Mouse (Mus musculus): ENCODE measurements at regions not wholly inside any gene's neighbourhood (a gene's known extent, or its start where the extent isn't known, plus 50 kb on each side); places are given as distances from the start of the nearest gene placed in this dataset.

DNA sequence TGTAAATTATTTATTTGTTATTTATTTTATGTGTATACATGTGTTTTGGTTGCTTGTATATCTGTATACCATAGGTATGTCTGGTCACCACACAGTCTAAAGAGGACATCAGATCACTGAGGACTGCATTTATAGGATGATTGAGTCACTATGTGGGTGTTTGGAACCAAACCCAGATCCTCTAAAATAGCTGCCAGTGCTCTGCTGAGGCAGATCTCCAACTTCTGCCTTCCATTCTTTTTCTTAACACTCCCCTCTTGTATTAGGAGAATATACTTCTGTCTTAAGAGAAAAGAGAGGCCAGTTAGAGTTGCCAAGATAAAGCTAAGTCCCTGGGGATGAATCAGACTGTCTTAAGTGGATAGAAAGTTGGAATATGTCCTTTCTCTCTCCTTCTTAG, 424.2 kb downstream of the Cntn6 start:
- ATAC-seq (ENCODE audit: low read depth): no peak
- no peak overlapping the region for H3K27ac ChIP-seq (replicated peaks)
- H3K36me3 ChIP-seq: no peaks in the 10 kb centered on the region

DNA sequence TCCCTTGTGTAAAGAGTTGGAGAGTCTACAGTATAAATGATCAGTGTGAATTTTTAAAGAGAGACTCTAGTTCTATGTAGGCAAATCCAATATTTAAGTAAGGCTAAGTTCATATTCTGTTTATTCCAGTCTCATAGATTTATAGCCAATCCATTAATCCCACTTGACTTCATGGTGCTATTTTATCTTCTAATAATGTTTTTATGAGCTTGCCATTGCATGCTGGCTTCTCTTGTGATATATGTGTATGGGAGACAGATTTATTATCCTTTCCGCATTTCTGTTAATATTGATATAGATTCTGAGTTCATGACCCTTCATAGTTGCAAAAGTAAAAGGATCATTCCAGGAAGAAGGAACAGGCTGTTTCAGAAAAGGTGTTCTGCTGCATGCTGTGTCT, 430.0 kb downstream of the Cntn6 start:
- Histone ChIP-seq H3K4me1 (replicated peaks) (no peaks in the 10 kb centered on the region), H3K36me3 (no peaks in the 10 kb centered on the region), H3K27ac (replicated peaks) (no peak overlapping the region), H3K9ac (no peak overlapping the region), H3K9me3 (no peaks in the 10 kb centered on the region), H3K27me3 (no peaks in the 10 kb centered on the region), H3K4me3 (no peak overlapping the region), H3K4me2 (no peak overlapping the region)
- 55% methylated on average over 1 of the region's 1 CpGs for WGBS
- no peak for ATAC-seq (ENCODE audit: low read depth)

More for the DNA sequence above, 424.2 kb downstream of the Cntn6 start:
- H3K9ac ChIP-seq: no peak overlapping the region
- H3K9me3 ChIP-seq: no peaks in the 10 kb centered on the region
- H3K4me3 ChIP-seq: no peak overlapping the region
- no peaks in the 10 kb centered on the region for H3K4me1 ChIP-seq (replicated peaks)
- H3K27me3 ChIP-seq: no peaks in the 10 kb centered on the region
- H3K4me2 ChIP-seq: no peak overlapping the region

DNA sequence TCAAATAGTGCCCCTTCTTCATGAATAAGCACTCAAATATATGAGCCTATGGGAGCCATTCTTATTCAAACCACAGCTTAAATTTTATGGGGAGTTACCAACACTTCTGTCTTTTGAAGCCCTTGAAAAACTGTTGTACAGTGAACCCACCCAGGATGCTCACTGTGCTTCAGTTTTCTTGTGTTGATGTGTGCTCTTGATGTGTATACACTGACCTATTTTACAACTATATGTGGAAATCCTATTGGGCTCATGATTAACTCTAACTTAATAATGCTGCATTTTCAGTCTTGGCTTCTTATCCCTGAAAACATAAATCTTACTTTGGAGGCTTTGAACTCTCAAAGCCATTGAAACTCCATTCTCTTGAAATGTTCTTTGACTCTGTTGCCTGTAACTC, 433.5 kb downstream of the Cntn6 start:
- no peak overlapping the region for H3K4me3 ChIP-seq
- H3K4me1 ChIP-seq (replicated peaks): no peaks in the 10 kb centered on the region
- ATAC-seq (ENCODE audit: low read depth): no peak
- no peak overlapping the region for H3K4me2 ChIP-seq
- no peak overlapping the region for H3K27ac ChIP-seq (replicated peaks)
- no peak overlapping the region for H3K9ac ChIP-seq
- no peaks in the 10 kb centered on the region for H3K36me3 ChIP-seq
- H3K27me3 ChIP-seq: no peaks in the 10 kb centered on the region
- no peaks in the 10 kb centered on the region for H3K9me3 ChIP-seq

DNA sequence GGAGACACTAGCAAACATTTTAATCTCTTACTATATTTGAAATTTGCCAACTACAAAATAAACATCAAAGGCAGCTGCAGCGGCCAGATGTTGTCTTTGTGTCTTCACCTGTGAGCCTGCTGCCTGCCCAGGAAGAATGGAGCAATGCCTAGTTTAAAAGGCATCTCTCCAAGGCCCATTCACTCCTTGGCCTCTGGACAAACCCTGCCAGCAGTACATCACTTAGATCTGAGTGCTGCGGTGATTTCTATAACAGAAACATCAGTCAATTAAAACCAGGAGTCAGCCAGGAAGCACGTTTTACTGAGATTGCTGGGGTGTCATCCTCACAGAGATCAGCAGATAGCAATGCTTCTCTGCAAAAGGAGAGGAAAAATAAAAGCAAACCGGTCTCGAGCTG, 437.7 kb downstream of the Cntn6 start:
- H3K4me1 ChIP-seq (replicated peaks): no peaks in the 10 kb centered on the region
- WGBS: 67% methylated on average over 5 of the region's 5 CpGs
- ATAC-seq (ENCODE audit: low read depth): no peak

DNA sequence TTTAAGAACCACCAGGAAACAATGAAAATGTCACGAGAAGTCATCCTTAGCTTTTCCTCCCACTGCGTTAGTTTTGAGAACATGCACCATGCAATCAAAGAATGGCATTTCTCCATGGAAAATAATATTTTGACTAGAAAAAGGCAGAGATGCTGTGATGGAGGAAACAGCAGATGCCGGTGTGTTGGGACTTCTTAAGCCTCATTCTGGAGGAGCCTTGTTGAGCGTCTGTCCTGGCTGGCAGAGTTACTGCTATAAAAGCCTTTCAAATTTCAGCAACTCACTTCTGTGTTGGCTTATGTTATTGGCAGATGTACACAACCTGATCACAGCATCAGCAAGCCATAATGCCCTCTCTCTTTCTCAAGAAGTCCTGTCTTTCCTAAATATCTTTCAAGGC, 439.6 kb downstream of the Cntn6 start:
- H3K9ac ChIP-seq: no peak overlapping the region
- H3K27me3 ChIP-seq: no peaks in the 10 kb centered on the region
- ATAC-seq (ENCODE audit: low read depth): no peak
- H3K9me3 ChIP-seq: no peaks in the 10 kb centered on the region
- WGBS: 93% methylated on average over 4 of the region's 4 CpGs
- no peak overlapping the region for H3K4me2 ChIP-seq
- no peak overlapping the region for H3K4me3 ChIP-seq
- no peaks in the 10 kb centered on the region for H3K36me3 ChIP-seq
- no peaks in the 10 kb centered on the region for H3K4me1 ChIP-seq (replicated peaks)
- H3K27ac ChIP-seq (replicated peaks): no peak overlapping the region

More for the DNA sequence above, 437.7 kb downstream of the Cntn6 start:
- H3K27ac ChIP-seq (replicated peaks): no peak overlapping the region
- no peaks in the 10 kb centered on the region for H3K9me3 ChIP-seq
- no peaks in the 10 kb centered on the region for H3K36me3 ChIP-seq
- no peak overlapping the region for H3K4me2 ChIP-seq
- no peak overlapping the region for H3K4me3 ChIP-seq
- no peaks in the 10 kb centered on the region for H3K27me3 ChIP-seq
- H3K9ac ChIP-seq: no peak overlapping the region

DNA sequence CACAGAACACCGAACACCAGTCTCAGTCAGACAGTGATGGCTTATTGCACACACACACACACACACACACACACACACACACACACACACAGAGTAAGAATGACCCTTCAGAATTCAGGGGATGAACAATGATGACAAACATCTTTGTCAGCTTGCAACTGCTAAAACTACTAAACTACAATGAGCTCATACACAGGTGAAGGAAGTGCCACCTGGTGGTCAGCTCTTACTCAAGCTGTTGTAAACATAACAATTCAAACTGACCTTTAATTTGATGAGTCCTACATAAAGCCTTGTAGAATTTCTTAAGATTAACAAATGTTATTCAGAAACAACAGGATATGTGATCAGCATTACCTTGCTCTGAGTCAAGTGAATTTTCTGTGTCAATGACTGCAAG, 446.5 kb downstream of the Cntn6 start:
- no peak overlapping the region for H3K4me2 ChIP-seq
- 89% methylated on average over 1 of the region's 1 CpGs for WGBS
- no peak overlapping the region for H3K27ac ChIP-seq (replicated peaks)
- ATAC-seq (ENCODE audit: low read depth): no peak
- no peak overlapping the region for H3K9ac ChIP-seq
- H3K9me3 ChIP-seq: no peaks in the 10 kb centered on the region
- no peak overlapping the region for H3K4me3 ChIP-seq
- no peaks in the 10 kb centered on the region for H3K36me3 ChIP-seq
- no peaks in the 10 kb centered on the region for H3K4me1 ChIP-seq (replicated peaks)
- no peaks in the 10 kb centered on the region for H3K27me3 ChIP-seq

DNA sequence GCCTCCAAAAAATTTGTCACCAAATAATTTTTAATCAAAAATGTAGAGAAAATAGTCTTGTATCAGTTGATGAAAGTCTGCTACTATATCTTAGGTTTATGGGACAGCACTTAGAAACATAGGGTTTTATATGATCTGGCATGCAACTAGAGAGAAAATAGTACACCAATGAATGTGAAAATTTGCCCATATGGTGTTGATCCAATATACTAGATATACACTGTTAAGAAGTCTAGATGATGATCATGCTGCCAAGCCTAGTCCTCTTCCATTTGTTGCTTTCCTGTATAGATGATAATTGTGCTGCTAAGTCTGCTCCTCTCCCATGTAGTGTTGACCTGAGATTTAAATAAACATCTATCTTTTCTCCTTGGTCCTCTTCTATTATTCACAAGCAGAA, 481.9 kb downstream of the Cntn6 start:
- H3K9me3 ChIP-seq: no peaks in the 10 kb centered on the region
- H3K36me3 ChIP-seq: no peaks in the 10 kb centered on the region
- H3K9ac ChIP-seq: no peak overlapping the region
- no peak overlapping the region for H3K4me3 ChIP-seq
- no peak for ATAC-seq (ENCODE audit: low read depth)
- H3K4me2 ChIP-seq: no peak overlapping the region
- no peak overlapping the region for H3K27ac ChIP-seq (replicated peaks)
- H3K4me1 ChIP-seq (replicated peaks): no peaks in the 10 kb centered on the region
- H3K27me3 ChIP-seq: no peaks in the 10 kb centered on the region

DNA sequence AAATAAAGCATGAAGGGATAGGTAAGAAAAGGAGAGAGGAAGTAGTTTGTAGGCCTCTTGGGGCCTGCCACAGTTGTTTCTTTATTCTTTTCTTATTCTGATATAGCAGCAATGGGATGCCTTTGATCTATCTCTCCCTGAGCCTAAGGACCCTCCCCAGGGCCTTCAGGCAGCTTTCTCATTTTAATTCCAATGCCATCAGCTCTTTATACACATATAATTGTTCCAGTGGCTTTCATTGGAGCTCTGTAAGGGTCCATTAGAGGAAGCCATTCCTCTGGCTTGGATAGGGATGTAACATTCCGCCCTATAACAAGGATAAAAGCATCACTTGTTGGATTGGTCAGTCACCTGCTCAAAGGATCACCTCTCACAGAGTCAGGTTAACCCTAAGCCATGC, 491.6 kb downstream of the Cntn6 start:
- H3K4me1 ChIP-seq (replicated peaks): no peaks in the 10 kb centered on the region
- H3K4me2 ChIP-seq: no peak overlapping the region
- 54% methylated on average over 1 of the region's 1 CpGs for WGBS
- H3K4me3 ChIP-seq: no peak overlapping the region
- H3K9me3 ChIP-seq: no peaks in the 10 kb centered on the region
- no peak overlapping the region for H3K27ac ChIP-seq (replicated peaks)
- ATAC-seq (ENCODE audit: low read depth): no peak
- no peaks in the 10 kb centered on the region for H3K36me3 ChIP-seq
- H3K27me3 ChIP-seq: no peaks in the 10 kb centered on the region
- H3K9ac ChIP-seq: no peak overlapping the region

DNA sequence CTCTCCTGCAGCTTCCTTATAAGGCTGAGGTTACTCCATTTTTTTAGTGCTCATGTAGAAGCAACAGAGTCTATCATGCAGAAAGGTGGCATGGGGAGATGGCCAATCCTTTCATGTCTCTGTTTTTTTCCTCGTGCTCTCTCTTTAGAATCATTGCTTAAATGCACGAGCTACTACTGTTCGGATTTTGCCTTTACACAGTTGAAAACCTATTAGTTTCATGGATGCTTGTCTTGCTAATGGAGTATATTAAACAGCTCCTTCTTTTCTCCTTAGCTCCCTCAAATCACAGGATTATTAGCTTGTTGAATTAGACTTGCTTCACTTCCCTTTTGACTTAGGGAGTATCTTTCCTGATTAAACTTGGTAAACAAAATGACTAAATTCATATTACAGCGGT, 497.3 kb downstream of the Cntn6 start:
- H3K36me3 ChIP-seq: no peaks in the 10 kb centered on the region
- no peak overlapping the region for H3K4me3 ChIP-seq
- no peak overlapping the region for H3K27ac ChIP-seq (replicated peaks)
- H3K9me3 ChIP-seq: no peaks in the 10 kb centered on the region
- no peak overlapping the region for H3K9ac ChIP-seq
- no peak overlapping the region for H3K4me2 ChIP-seq
- H3K27me3 ChIP-seq: no peaks in the 10 kb centered on the region
- H3K4me1 ChIP-seq (replicated peaks): no peaks in the 10 kb centered on the region
- 81% methylated on average over 4 of the region's 4 CpGs for WGBS
- no peak for ATAC-seq (ENCODE audit: low read depth)

DNA sequence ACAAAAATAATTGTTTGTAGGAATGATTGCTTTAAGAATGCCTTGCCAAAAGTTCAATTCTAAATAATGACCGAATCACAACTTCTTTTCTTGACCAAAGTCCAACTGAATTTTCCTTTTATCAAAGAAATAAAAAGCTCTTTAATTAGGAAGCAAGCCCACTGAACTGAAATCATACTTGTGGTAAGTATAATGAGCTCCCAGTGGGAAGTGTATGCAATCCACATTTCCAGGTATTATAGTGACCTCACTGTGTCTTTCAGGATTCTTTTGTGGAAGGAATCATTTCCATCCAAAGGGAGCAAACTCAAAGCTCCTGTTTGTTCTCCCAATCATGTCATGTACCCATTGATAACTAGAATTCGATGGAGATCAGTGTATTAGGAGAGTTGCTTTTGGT, 497.8 kb downstream of the Cntn6 start:
- WGBS: 86% methylated on average over 2 of the region's 2 CpGs
- no peaks in the 10 kb centered on the region for H3K4me1 ChIP-seq (replicated peaks)
- no peak overlapping the region for H3K27ac ChIP-seq (replicated peaks)
- no peaks in the 10 kb centered on the region for H3K9me3 ChIP-seq
- no peaks in the 10 kb centered on the region for H3K27me3 ChIP-seq
- H3K36me3 ChIP-seq: no peaks in the 10 kb centered on the region
- no peak overlapping the region for H3K4me2 ChIP-seq
- H3K4me3 ChIP-seq: no peak overlapping the region
- no peak overlapping the region for H3K9ac ChIP-seq
- no peak for ATAC-seq (ENCODE audit: low read depth)

DNA sequence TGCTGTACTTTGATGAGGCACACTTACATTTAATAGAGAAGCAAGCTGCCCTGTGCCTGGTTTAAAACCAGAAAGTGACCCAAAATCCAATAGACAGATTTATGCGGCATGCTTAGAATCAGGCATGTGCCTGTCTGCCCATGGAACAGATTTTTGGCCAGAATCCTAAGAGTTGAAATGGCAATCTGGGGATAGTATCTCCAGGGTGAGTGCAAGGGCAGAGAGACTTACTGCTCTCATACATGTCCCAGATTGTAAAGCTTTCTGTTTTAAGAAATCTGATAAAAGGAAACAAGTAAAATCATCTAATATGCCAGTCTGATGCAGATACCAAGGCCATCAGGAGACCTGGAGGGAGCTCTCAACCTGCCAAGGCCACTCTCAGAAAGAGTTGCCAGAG, 507.0 kb downstream of the Cntn6 start:
- H3K4me3 ChIP-seq: no peak overlapping the region
- WGBS: 91% methylated on average over 1 of the region's 1 CpGs

DNA sequence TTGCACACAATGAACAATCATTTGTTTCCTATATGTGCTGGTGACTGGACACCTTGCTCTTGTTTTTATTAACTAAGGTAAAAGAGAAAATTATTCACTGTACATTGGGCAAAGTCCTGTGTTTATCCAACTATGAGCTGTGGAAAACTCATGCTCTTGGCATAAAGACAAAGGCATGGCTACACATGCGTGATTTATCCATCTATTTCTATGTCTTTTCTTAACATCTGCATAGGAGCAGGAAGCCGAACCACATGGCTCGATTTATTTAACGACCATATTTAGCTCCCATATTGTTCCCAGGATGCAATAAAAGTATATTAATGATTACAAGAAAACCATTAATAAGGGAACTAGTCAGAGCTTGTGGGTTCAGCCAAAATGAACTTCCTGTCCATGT, 528.1 kb downstream of the Cntn6 start:
- Histone ChIP-seq H3K9me3 (no peaks in the 10 kb centered on the region), H3K4me3 (no peak overlapping the region), H3K27ac (replicated peaks) (peak overlapping the region; percentile 49), H3K4me2 (no peak overlapping the region), H3K27me3 (no peaks in the 10 kb centered on the region), H3K9ac (no peak overlapping the region), H3K4me1 (replicated peaks) (peaks cover 7% of the 10 kb centered on the region; the same call in 1 of the 2 replicates), H3K36me3 (no peaks in the 10 kb centered on the region)
- WGBS: 61% methylated on average over 4 of the region's 4 CpGs
- peak; percentile 67; the same call in 1 of the 2 replicates for ATAC-seq (ENCODE audit: low read depth)

More for the DNA sequence above, 507.0 kb downstream of the Cntn6 start:
- no peaks in the 10 kb centered on the region for H3K27me3 ChIP-seq
- H3K4me1 ChIP-seq (replicated peaks): no peaks in the 10 kb centered on the region
- 0 out of 2 replicates have a peak, but pooled peaks cover 5% of the 10 kb centered on the region for H3K9me3 ChIP-seq
- no peak for ATAC-seq (ENCODE audit: low read depth)
- no peaks in the 10 kb centered on the region for H3K36me3 ChIP-seq
- no peak overlapping the region for H3K9ac ChIP-seq
- H3K4me2 ChIP-seq: no peak overlapping the region
- no peak overlapping the region for H3K27ac ChIP-seq (replicated peaks)

DNA sequence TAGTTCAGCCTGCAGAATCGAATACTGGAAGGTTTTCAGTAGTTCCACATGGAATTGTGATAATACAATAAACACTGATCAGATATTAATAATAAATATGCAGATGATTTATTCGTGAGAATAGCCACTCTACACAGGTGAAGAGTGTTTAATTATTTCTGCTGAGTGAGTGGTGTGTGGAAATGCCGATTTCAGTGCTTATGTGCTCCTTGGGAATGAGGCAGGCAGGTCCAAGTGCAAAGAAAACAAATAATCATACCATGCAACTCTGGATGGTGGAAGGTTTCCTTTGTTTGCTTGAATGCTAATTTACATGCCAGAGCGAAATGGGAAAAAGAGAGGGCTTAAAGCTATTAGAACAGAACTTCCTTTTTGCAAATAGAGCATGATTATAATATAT, 528.6 kb downstream of the Cntn6 start:
- 62% methylated on average over 4 of the region's 4 CpGs for WGBS
- Histone ChIP-seq H3K4me1 (replicated peaks) (peaks cover 7% of the 10 kb centered on the region; the same call in 1 of the 2 replicates), H3K27me3 (no peaks in the 10 kb centered on the region)

More for the DNA sequence above, 528.6 kb downstream of the Cntn6 start:
- peak; percentile 63; the same call in 1 of the 2 replicates for ATAC-seq (ENCODE audit: low read depth)
- Histone ChIP-seq H3K36me3 (no peaks in the 10 kb centered on the region), H3K9me3 (no peaks in the 10 kb centered on the region), H3K27ac (replicated peaks) (peak overlapping the region; percentile 49), H3K9ac (no peak overlapping the region), H3K4me3 (no peak overlapping the region), H3K4me2 (no peak overlapping the region)
